Mouse (Mus musculus) kidney, adult 2 months (tissue): Measurements from ENCODE around the gene Il33.

ENCODE experiments used
- CTCF ChIP-seq: fragments of 200-500 bp; conservative IDR thresholded peaks from 2 replicates; pipeline ENCODE4 v1.5.1; 2011; ENCODE audit warnings: low read depth, mild to moderate bottlenecking, control low read depth, low read length, moderate library complexity, mixed read lengths; ENCODE audit not compliant: insufficient read depth, insufficient read length
- POLR2A ChIP-seq: fragments of 200-500 bp; IDR thresholded peaks from one replicate; pipeline ENCODE4 v1.6.1; 2011; ENCODE audit warnings: low read depth, low read length, control low read depth

GRCm38 (mm10) chr19:29887476-29887875 is 37.4 kb upstream of the Il33 start:
- no peak for TF ChIP-seq POLR2A
- no peak for TF ChIP-seq CTCF
